Mouse (Mus musculus) hindbrain, embryonic 10.5 days (tissue): ENCODE data around the gene Steap1. TPM values are rescaled to one million over a fixed set of nuclear protein-coding genes. Genes with fewer than 3 reads are reported as not detected.

Experiments
- polyA plus RNA-seq: library from polyadenylated mRNA; unstranded; fragments of >200 nt; fragmentation: Nextera tagmentation; extraction: Ambion mirVana; gene quantifications from 2 replicates; pipeline ENCODE4 v1.2.1, GENCODE M21; 2016

Gene Steap1
- polyA plus RNA-seq, 1 experiment from 2014 or later: 5.1 TPM

Other genes starting within 250 kb of the Steap1 start
- 27.9 and 36.3 TPM in 2 replicates for gene Cldn12, start 234.4 kb downstream of the Steap1 start, polyA plus RNA-seq
- gene Gtpbp10, start 189.8 kb downstream of the Steap1 start, polyA plus RNA-seq: 23.6 and 32.4 TPM in 2 replicates
- gene Gm8773, start 175.5 kb downstream of the Steap1 start, polyA plus RNA-seq: 3.6 and 4.0 TPM in 2 replicates
- 5.2 and 5.5 TPM in 2 replicates for gene Cfap69, start 85.1 kb downstream of the Steap1 start, polyA plus RNA-seq
- gene Steap2, start 54.7 kb downstream of the Steap1 start, polyA plus RNA-seq: 5.0 and 5.7 TPM in 2 replicates